Mouse (Mus musculus): ENCODE measurements around the gene Chsy1. TPM values are rescaled to one million over a fixed set of nuclear protein-coding genes. Genes with fewer than 3 reads are reported as not detected.
"Not testable (repeated sequence)": the region's sequence is repeated elsewhere in the genome, so short reads cannot be mapped to it uniquely, and the experiment has no call there.

Gene Chsy1
- polyA plus RNA-seq, 1 experiment from 2014 or later: 18.9 TPM

DNA sequence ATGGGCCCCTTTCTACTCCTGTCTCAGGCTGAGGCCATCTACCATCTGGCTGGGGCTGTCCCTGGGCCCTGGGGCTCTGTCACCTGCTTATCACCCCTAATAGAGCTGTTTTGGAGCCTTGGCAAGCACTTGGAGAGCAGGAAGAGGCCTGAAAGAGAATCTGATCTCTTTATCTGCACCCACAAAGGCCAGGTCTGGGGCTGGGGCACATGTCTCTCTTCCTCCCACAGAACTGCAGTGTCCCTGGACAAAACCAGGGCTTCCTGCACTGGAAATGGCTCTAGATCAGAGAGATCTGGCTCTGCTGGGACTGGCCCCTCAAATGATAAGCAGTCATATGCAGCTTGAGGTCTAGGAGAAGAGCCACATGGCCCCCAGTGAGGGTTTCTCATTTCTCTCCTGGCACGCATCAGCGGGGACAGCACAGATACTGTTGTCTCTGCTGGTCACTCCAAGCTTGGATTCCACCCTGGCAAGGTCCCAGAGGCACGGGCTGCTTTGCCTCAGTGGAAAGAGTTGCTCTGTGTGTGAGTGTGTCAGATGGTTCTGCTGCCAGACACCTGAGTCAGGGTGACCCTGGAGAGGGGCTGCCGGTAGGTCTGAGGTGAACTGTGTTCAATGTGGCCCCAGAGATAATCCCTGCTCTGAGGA lies 78.4 kb downstream of the Chsy1 start:
- H3K9ac ChIP-seq (ENCODE audit: low read length): no peak overlapping the region
- H3K27ac ChIP-seq (ENCODE audit: low read depth): no peak overlapping the region
- no peak overlapping the region for H3K4me3 ChIP-seq (ENCODE audit: low read depth, low read length)
- H3K4me1 ChIP-seq (replicated peaks; ENCODE audit: control insufficient read depth, insufficient read depth, low read length): no peaks in the 10 kb centered on the region
- WGBS: 79% methylated on average over 4 of the region's 4 CpGs
- no peak overlapping the region for H3K4me2 ChIP-seq (ENCODE audit: low read length)
- no peaks in the 10 kb centered on the region for H3K27me3 ChIP-seq (replicated peaks; ENCODE audit: control insufficient read depth, insufficient read depth, low read length)
- DNase-seq (ENCODE audit: low spot score) (no peak), ATAC-seq (replicated peaks; ENCODE audit: low FRiP score, low TSS enrichment, low read depth) (no peak)
- H3K9me3 ChIP-seq (ENCODE audit: control insufficient read depth, low read length): no peaks in the 10 kb centered on the region
- H3K36me3 ChIP-seq (ENCODE audit: control insufficient read depth, insufficient read depth, low read length): no peaks in the 10 kb centered on the region

DNA sequence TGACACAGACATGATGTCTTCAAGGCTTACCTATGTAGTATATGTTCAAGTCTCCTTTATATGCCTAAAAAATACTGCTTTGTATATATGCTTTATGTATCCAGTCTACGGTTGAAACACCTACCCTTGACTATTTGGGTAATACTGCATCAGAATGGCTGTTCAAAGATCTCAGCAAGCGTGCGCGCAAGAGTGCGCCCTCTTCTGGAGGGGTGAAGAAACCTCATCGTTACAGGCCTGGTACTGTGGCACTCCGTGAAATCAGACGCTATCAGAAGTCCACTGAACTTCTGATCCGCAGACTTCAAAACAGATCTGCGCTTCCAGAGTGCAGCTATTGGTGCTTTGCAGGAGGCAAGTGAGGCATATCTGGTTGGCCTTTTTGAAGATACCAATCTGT lies 81.1 kb downstream of the Chsy1 start:
- not testable (repeated sequence) for H3K4me3 ChIP-seq (ENCODE audit: low read depth, low read length); H3K9me3 ChIP-seq (ENCODE audit: control insufficient read depth, low read length); H3K4me1 ChIP-seq (replicated peaks; ENCODE audit: control insufficient read depth, insufficient read depth, low read length); ATAC-seq (replicated peaks; ENCODE audit: low FRiP score, low TSS enrichment, low read depth); H3K27ac ChIP-seq (ENCODE audit: low read depth); H3K4me2 ChIP-seq (ENCODE audit: low read length); H3K36me3 ChIP-seq (ENCODE audit: control insufficient read depth, insufficient read depth, low read length); H3K9ac ChIP-seq (ENCODE audit: low read length); H3K27me3 ChIP-seq (replicated peaks; ENCODE audit: control insufficient read depth, insufficient read depth, low read length); DNase-seq (ENCODE audit: low spot score)
- 89% methylated on average over 10 of the region's 10 CpGs for WGBS

DNA sequence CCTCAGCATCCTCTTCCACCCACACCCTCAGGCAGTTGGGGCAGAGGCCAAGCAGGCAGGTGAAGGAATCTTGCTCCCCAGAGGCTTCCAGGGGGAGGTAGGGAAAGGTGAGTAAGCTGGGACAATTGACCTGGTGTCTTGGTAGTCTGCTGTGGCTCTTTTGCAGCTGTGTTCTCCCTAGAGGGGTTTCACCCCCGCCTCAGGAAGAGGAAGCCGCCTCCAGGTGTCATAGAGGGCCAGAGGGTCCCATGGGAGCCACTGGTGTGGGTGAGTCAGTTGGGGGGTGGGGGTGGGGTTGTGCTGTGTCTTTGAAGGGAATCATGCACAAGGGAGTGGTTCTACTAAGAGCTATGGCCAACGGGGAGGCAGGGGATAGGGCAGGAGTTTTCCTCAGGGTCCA lies 85.2 kb downstream of the Chsy1 start:
- no peak overlapping the region for H3K4me3 ChIP-seq (ENCODE audit: low read depth, low read length)
- no peak overlapping the region for H3K27ac ChIP-seq (ENCODE audit: low read depth)
- 73% methylated on average over 3 of the region's 3 CpGs for whole genome bisulfite sequencing
- no peak overlapping the region for H3K4me2 ChIP-seq (ENCODE audit: low read length)
- DNase-seq (ENCODE audit: low spot score) (no peak), ATAC-seq (replicated peaks; ENCODE audit: low FRiP score, low TSS enrichment, low read depth) (no peak)
- H3K36me3 ChIP-seq (ENCODE audit: control insufficient read depth, insufficient read depth, low read length): no peaks in the 10 kb centered on the region
- no peaks in the 10 kb centered on the region for H3K27me3 ChIP-seq (replicated peaks; ENCODE audit: control insufficient read depth, insufficient read depth, low read length)
- no peaks in the 10 kb centered on the region for H3K9me3 ChIP-seq (ENCODE audit: control insufficient read depth, low read length)
- no peak overlapping the region for H3K9ac ChIP-seq (ENCODE audit: low read length)
- 0 out of 2 replicates have a peak, but pooled peaks cover 4% of the 10 kb centered on the region for H3K4me1 ChIP-seq (replicated peaks; ENCODE audit: control insufficient read depth, insufficient read depth, low read length)

DNA sequence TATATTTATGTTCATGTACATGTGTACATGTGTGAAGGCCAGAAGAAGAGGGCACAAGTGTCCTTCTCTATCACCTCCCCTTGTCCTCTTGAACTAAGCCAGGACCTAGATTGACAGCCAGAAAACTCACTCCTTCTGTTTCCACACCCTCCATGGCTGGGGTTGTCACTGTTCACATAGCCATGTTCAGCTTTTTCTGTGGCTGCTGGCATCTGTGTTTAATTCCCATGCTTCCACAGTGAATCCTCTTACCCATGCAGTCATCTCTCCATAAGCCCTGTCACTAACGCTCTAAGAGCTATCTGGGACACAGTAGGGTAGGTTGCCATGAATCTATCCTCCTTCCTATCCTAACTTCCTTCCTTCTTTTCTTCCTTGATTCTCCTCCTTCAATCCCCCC lies 86.6 kb downstream of the Chsy1 start:
- DNase-seq (ENCODE audit: low spot score) (no peak), ATAC-seq (replicated peaks; ENCODE audit: low FRiP score, low TSS enrichment, low read depth) (no peak)
- Histone ChIP-seq H3K4me3 (ENCODE audit: low read depth, low read length) (no peak overlapping the region), H3K36me3 (ENCODE audit: control insufficient read depth, insufficient read depth, low read length) (no peaks in the 10 kb centered on the region), H3K4me1 (replicated peaks; ENCODE audit: control insufficient read depth, insufficient read depth, low read length) (peaks cover 4% of the 10 kb centered on the region; the same call in 1 of the 2 replicates), H3K27ac (ENCODE audit: low read depth) (no peak overlapping the region), H3K9ac (ENCODE audit: low read length) (no peak overlapping the region), H3K4me2 (ENCODE audit: low read length) (no peak overlapping the region), H3K27me3 (replicated peaks; ENCODE audit: control insufficient read depth, insufficient read depth, low read length) (no peaks in the 10 kb centered on the region), H3K9me3 (ENCODE audit: control insufficient read depth, low read length) (no peaks in the 10 kb centered on the region)
- 96% methylated on average over 1 of the region's 1 CpGs for WGBS

DNA sequence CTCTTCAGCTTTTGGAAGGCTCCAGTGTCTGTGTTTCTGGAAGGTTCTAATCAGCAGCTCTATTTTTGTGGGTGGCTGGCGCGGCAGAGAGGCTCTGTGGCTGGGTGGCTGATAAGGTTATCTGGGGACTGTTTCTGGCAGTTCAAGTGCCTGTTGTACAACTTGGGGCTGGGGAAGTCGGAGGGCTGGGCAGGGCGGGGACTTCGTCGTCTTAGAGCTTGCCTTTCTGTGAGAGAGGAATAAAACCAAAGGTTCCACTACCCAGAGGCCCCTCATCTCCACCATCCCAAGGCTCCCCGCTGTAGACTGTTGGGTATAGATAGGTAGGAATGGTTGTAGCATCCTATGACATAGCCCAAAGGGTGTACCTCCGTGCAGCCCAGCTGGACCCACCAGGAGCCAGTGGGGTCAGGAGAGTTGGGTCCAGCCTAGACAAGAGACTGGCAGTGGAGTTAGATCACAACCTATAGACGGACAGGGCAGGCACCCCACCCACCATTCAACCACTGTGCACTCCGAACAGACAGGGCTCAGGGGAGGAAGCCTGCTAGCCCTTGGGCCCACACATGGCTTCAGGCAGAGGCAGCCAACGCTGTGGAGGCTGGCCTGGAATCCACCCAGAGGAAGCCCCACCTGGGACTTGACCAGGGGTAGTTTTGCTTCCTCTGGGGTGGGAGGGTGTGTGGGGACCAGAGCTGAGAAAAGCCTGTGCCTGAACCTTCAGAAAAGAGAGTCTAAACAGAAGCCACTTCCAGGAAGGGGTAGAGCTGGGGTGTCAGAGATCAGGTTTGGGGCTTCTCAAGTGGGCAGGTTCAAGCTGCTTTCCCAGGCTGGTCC lies 87.5 kb downstream of the Chsy1 start:
- 69% methylated on average over 11 of the region's 11 CpGs for WGBS
- ATAC-seq (replicated peaks; ENCODE audit: low FRiP score, low TSS enrichment, low read depth) (no peak), DNase-seq (ENCODE audit: low spot score) (no peak)
- H3K27me3 ChIP-seq (replicated peaks; ENCODE audit: control insufficient read depth, insufficient read depth, low read length): no peaks in the 10 kb centered on the region
- no peak overlapping the region for H3K27ac ChIP-seq (ENCODE audit: low read depth)
- peaks cover 4% of the 10 kb centered on the region; the same call in 1 of the 2 replicates for H3K4me1 ChIP-seq (replicated peaks; ENCODE audit: control insufficient read depth, insufficient read depth, low read length)
- no peak overlapping the region for H3K4me2 ChIP-seq (ENCODE audit: low read length)
- H3K9ac ChIP-seq (ENCODE audit: low read length): no peak overlapping the region
- H3K4me3 ChIP-seq (ENCODE audit: low read depth, low read length): no peak overlapping the region
- no peaks in the 10 kb centered on the region for H3K9me3 ChIP-seq (ENCODE audit: control insufficient read depth, low read length)
- no peaks in the 10 kb centered on the region for H3K36me3 ChIP-seq (ENCODE audit: control insufficient read depth, insufficient read depth, low read length)

DNA sequence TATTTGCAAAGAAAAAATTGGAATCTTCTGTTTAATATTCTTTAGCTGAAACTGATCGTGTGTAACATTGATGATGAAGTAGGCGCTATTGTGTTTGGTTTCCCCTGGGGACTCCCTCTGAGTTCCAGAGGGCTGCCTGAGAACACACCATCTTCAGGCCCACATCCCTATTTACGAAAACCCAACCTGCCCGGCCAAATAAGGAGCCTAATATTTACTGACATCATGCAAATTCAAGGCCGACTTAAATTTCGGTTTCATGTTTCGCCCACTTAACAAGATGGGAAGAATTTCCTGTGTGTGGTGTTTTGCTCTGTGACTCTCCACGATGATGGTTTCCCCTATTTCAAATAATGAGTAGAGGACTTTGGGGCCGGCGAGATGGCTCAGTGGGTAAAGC lies 89.1 kb downstream of the Chsy1 start:
- DNase-seq (ENCODE audit: low spot score) (no peak), ATAC-seq (replicated peaks; ENCODE audit: low FRiP score, low TSS enrichment, low read depth) (no peak)
- Histone ChIP-seq H3K4me1 (replicated peaks; ENCODE audit: control insufficient read depth, insufficient read depth, low read length) (peaks cover 4% of the 10 kb centered on the region; the same call in 1 of the 2 replicates), H3K9ac (ENCODE audit: low read length) (no peak overlapping the region), H3K4me2 (ENCODE audit: low read length) (no peak overlapping the region), H3K27ac (ENCODE audit: low read depth) (no peak overlapping the region), H3K36me3 (ENCODE audit: control insufficient read depth, insufficient read depth, low read length) (no peaks in the 10 kb centered on the region), H3K27me3 (replicated peaks; ENCODE audit: control insufficient read depth, insufficient read depth, low read length) (no peaks in the 10 kb centered on the region), H3K9me3 (ENCODE audit: control insufficient read depth, low read length) (no peaks in the 10 kb centered on the region), H3K4me3 (ENCODE audit: low read depth, low read length) (no peak overlapping the region)
- WGBS: 73% methylated on average over 10 of the region's 10 CpGs

DNA sequence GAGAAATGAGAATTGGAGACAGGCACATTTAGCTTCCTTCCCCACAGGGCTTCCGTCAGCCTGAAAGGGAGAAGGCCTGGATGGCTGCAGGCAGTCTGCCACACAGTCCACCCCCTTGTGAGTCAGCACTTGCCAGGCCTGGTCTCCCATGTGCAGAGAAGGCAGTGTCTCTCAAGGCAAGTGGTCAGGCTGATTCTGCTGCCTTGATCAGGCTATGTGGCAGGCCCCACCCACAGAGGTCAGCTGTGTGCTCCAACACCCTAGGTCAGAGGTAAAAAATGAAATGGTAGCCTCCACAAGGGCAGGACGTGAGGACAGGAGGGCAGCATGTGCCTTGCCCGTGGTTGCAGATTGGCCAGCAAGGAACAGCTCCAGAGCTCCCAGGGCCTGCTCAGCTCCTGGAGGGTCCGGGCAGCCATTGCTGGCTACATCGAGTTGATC lies 90.1 kb downstream of the Chsy1 start:
- no peaks in the 10 kb centered on the region for H3K36me3 ChIP-seq (ENCODE audit: control insufficient read depth, insufficient read depth, low read length)
- H3K4me2 ChIP-seq (ENCODE audit: low read length): no peak overlapping the region
- H3K9me3 ChIP-seq (ENCODE audit: control insufficient read depth, low read length): no peaks in the 10 kb centered on the region; the same call in 1 of the 2 replicates
- WGBS: 81% methylated on average over 5 of the region's 5 CpGs
- no peak overlapping the region for H3K27ac ChIP-seq (ENCODE audit: low read depth)
- DNase-seq (ENCODE audit: low spot score) (no peak), ATAC-seq (replicated peaks; ENCODE audit: low FRiP score, low TSS enrichment, low read depth) (no peak)
- H3K4me1 ChIP-seq (replicated peaks; ENCODE audit: control insufficient read depth, insufficient read depth, low read length): peaks cover 4% of the 10 kb centered on the region; the same call in 1 of the 2 replicates
- H3K4me3 ChIP-seq (ENCODE audit: low read depth, low read length): no peak overlapping the region
- H3K9ac ChIP-seq (ENCODE audit: low read length): no peak overlapping the region
- no peaks in the 10 kb centered on the region for H3K27me3 ChIP-seq (replicated peaks; ENCODE audit: control insufficient read depth, insufficient read depth, low read length)

DNA sequence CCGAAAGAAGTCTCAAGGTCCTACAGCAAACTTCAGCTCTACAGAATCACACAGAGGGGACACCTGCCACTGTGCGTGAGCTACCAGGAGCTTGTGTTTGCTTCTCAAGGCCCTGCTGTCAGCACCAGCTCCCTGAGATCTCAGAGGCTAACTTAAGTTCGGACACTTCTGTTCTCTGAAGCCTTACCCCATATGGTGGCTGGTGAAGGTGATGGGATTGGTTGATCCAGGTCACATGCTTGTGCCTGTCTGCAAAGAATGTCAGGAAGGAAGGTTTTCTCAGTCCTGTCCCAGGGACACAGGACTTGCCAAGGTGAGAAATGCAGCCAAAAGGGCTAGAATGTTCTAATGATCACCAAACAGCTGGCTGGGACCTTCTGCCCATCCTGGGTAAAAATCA lies 91.1 kb downstream of the Chsy1 start:
- Histone ChIP-seq H3K4me3 (ENCODE audit: low read depth, low read length) (no peak overlapping the region), H3K27ac (ENCODE audit: low read depth) (no peak overlapping the region)
- WGBS: 76% methylated on average over 3 of the region's 3 CpGs

More for the DNA sequence above, 91.1 kb downstream of the Chsy1 start:
- no peaks in the 10 kb centered on the region for H3K36me3 ChIP-seq (ENCODE audit: control insufficient read depth, insufficient read depth, low read length)
- H3K9me3 ChIP-seq (ENCODE audit: control insufficient read depth, low read length): no peaks in the 10 kb centered on the region; the same call in 1 of the 2 replicates
- no peak for ATAC-seq (replicated peaks; ENCODE audit: low FRiP score, low TSS enrichment, low read depth)
- H3K4me1 ChIP-seq (replicated peaks; ENCODE audit: control insufficient read depth, insufficient read depth, low read length): peaks cover 4% of the 10 kb centered on the region; the same call in 1 of the 2 replicates
- no peak for DNase-seq (ENCODE audit: low spot score)
- H3K9ac ChIP-seq (ENCODE audit: low read length): no peak overlapping the region
- H3K27me3 ChIP-seq (replicated peaks; ENCODE audit: control insufficient read depth, insufficient read depth, low read length): no peaks in the 10 kb centered on the region
- no peak overlapping the region for H3K4me2 ChIP-seq (ENCODE audit: low read length)

Data from intestine, embryonic 14.5 days (tissue).